Mouse (Mus musculus) liver, postnatal 0 days (tissue): ENCODE measurements at regions not wholly inside any gene's neighbourhood (a gene's known extent, or its start where the extent isn't known, plus 50 kb on each side); places are given as distances from the start of the nearest gene placed in this dataset.

Experiments used
- CTCF ChIP-seq: sonication (generic); IDR thresholded peaks from 2 replicates; pipeline ENCODE4 v1.5.1; 2016; ENCODE audit warnings: antibody characterized with exemption, low read depth
- EP300 ChIP-seq: IDR thresholded peaks from 2 replicates; pipeline ENCODE4 v1.6.1; 2016; ENCODE audit warnings: antibody characterized with exemption, low read depth, mild to moderate bottlenecking

DNA sequence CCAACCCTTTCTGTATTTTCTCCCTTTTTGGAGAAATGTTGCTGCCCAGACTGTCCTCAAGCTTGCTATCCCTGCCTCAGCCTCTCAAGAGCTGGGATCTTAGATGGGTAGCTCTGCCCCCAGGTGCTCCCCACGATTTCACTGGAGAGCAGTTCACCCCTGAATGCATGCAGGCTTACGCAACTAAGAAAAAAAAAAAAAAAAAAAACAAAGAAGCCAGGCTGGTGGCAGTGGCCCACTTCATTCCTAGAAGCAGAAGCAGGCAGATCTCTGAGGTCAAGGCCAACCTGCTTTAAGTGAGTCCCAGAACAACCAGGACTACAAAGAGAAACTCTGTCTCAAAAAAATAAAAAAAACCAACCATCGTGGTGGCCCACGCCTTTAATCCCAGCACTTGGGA, 51.2 kb upstream of the Fbxo11 start:
- TF ChIP-seq EP300 = no peak
- no peak for TF ChIP-seq CTCF
